Mouse (Mus musculus) thymus, postnatal 0 days (tissue): ENCODE results near the gene Acvr1c. TPM values are rescaled to one million over a fixed set of nuclear protein-coding genes. Genes with fewer than 3 reads are reported as not detected.

Source experiments
- DNase-seq: peaks from one replicate; pipeline ENCODE4 v3.0.0-alpha.2; 2015; ENCODE audit warnings: low spot score
- polyA plus RNA-seq: library from polyadenylated mRNA; unstranded; fragments of >200 nt; fragmentation: Nextera tagmentation; extraction: Ambion mirVana; gene quantifications from 2 replicates; pipeline ENCODE4 v1.2.1, GENCODE M21; 2015

The Acvr1c gene
- 0.34 and 0.40 TPM in 2 replicates for polyA plus RNA-seq

DNA sequence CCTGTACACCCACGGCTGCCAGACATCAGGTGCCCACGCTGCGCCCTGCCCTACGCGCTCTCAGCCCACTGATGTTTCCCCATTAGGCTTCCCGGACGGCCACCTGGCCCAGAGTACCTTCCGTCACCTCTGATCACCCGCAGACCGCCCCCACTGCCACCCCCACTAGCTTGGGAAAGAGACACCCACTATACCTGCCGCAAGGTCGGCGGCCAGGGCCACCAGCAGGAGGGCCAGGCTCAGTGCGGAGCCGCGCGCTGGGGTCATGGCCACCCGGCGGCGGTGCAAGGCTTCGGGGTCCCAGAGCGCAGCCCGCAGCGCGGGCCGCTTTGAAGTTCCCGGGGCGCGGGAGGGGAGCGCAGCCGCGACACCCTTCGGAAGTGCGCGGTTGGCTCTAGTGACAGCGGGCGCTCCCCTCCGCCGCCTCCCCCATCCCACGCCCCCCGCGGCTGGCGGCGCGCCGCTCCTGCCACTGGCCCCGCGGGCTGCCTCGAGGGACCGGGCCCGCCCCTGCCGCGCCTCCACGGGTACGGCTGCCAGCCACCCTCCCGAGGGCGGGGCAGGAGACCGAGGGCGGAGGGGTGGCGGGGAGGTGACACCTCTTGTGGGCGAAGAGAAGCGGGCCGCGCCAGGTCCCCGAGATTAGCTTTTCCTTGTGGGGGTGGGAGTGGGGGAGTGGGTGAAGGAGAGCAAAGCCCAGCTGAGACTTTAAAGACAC lies at the start of gene Acvr1c:
Acvr1c (minus strand) TSS at position 482 of the 718 bp plus-strand sequence.
- peak; percentile 56 for DNase-seq

DNA sequence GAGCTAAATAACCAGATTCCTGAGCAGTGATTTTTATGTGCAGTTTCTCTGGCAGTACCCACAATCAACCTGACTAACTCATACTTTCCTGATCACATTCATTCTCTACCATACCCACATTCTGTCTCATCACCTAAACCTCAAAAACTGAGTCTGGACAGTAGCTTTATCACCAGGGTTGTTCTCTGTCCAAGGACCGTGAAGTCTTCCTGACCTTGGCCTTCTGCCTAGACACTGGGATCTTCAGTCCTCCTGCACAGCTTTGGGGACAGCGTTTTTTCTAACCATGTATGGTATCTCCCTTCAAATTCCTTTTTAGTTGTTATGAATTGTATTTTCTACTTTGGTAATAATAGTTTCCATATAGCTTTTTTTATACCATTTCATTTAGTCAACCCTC lies 45.8 kb upstream of the Acvr1c start:
- DNase-seq: no peak

- no peak for DNase-seq
These were observed 30.9 kb upstream of the Acvr1c start for GRCm38 (mm10) chr2:58388601-58389000.

- DNase-seq: no peak
These were observed 22.3 kb upstream of the Acvr1c start for GRCm38 (mm10) chr2:58380020-58380419.

GRCm38 (mm10) chr2:58379475-58379874 lies 21.8 kb upstream of the Acvr1c start:
- no peak for DNase-seq

DNA sequence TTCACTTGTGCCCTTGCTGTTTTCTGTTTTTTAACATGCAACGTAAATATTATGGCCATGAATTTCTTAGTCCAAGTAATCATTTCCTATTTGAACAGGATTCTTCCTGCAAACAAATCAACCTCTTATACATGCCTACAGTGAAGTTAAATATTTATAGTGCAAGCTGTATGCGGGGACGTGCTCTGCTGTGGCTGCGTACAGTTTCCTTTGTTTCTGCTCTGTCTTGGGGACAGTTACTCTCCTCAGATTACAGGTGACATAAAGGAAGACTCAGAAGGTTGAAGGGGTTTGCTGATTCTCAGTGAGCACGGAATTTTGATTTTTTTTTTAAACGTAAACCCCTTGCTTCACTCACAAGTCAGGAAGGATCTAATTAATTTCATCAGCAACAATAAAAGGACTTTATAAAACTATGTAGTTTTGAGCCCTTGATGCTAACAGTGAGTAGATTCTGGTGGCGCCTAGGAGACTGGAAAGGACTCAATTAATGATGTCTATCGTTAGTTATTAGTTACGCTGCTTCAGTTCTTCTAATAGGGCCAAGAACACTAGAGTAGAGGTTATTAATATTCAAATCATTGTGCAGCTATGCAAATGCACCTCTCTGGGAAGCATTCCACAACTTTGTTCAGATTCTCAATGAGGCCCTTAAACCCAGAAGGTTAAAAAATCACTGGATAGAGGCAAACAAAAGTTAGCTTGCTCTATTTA lies 19.9 kb upstream of the Acvr1c start:
- DNase-seq: no peak

GRCm38 (mm10) chr2:58366196-58366595 lies 8.5 kb upstream of the Acvr1c start:
- DNase-seq: no peak

DNA sequence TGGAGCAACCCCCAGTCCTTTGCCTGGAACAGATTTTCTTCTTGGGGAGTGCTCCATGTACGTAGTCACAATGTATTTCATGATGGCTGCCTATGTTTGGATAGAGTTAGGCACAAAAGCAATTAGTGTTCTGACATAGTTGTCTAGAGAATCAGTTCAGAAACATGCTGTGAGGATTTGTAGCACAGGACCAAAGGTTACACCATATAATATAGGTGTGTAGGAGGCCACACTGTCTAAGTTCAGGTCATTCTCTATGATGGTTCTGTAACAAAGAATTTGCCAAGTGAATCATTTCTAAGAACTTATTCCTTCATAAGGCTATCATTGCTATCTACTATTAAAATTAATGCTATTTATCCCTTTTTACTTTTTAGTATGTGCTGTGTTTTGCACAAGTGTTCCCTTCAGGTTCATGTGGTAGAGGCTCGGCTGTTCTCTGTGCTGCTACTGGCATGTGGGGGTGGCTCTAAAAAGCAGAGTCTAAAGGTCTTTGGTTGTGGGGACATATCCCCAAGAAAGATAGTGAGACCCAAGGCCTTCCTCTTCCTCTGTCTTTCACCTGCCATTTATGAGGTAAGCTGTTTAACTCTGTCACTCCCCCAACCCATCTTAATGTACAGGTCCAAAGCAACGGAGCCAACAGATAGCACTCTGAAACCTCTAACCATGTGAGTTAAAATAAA lies 3.8 kb upstream of the Acvr1c start:
- no peak for DNase-seq

GRCm38 (mm10) chr2:58358132-58358460 lies 401 bp upstream of the Acvr1c start:
- no peak for DNase-seq

DNA sequence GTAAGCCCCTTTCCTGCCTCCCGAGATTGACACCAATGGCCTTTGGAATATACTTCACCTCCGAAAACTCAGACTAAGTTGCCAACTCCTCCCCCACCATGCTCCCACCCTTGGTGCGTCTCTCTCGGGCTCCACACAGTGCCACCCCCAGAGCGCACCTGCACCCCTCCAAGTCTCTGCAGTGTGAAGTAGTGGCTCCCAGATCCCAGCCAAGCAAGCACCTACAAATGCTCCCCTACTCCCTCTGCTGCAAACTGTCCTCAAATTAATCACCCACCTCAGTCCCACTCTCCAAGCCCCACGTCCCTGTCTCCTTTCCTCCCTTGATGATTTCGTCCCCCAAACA lies 654 bp downstream of the Acvr1c start:
- DNase-seq: peak; percentile 9

- no peak for DNase-seq
These were observed 3.3 kb downstream of the Acvr1c start for GRCm38 (mm10) chr2:58354389-58354788.

DNA sequence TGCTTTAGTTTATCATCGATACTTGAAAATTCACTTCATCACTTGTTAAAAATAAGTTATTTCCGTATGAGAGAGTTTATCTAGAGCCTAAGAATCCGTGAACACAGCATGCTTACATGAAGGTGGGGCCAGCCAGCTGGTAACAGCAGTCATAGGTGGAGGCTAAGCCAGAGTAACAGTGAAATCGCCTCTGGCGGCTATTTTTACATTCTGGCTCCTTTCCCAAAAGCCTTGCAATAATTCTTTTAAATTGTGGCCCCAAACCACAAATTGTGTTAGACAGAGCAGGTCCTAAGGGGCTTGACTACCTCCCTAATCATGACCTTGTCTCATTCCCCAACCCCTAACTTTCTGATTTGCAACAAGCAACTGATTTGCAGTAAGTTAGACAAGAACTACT lies 4.8 kb downstream of the Acvr1c start:
- no peak for DNase-seq

DNA sequence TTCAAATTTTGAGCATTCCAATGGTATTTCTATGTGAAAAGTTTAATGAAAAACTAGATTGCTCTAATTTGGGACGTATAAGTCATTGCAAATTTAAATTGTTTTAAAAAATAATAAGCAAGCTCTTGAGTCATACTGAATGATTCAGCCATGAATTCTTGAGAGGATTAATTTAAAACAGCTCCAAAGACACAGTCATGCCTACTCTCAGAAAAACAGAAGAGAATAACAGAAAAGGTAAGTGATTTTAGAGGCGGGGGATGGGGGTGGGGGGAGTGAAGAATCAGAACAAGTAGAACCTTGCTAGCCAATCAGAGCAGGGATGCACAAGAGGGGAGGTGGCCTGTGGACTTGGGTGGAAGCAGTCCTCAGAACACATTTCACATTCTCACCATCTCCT lies 7.0 kb downstream of the Acvr1c start:
- DNase-seq: no peak

- no peak for DNase-seq
These were observed 21.0 kb downstream of the Acvr1c start for GRCm38 (mm10) chr2:58336730-58337129.

GRCm38 (mm10) chr2:58329589-58329988 lies 28.1 kb downstream of the Acvr1c start:
- DNase-seq: no peak

- DNase-seq: peak; percentile 54
These were observed 33.4 kb downstream of the Acvr1c start for GRCm38 (mm10) chr2:58324118-58324901.

DNA sequence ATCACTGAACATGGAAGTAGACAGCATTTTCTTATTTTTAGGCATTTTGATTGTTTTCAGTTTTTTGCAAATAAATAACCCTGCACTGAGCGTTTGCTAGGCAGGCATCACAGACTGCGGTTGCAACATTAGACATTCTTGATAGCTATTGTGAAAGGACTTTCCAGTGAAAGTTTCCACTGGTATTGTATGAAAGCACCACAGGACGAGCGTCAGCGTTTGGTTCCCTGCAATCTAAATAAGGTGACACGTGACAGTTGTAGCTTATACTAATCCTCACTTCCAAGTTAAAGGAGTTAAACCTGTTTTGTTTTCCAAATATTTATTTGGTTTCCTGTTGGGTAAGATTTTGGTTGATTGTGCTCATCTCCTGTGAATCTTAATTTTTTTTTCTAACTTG lies 34.4 kb downstream of the Acvr1c start:
- no peak for DNase-seq

DNA sequence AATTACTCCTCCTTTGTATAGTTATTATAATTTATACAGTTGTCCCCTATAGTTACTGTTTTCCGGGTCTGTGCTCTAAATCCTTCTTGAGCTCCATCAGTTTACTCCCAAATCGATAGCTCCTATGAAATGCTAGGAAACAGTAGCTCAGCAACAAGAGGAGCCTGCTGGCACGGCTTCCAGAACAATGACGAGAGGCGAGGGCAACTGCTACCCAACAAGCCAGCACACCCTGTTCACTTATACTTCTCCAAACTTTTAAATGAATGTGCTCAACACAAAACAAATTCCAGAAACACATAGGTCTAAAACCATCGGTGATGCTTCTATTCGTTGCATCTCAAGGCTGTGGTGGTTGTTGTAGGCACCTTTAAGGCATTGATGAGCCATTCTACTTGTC lies 41.5 kb downstream of the Acvr1c start:
- DNase-seq: no peak

- no peak for DNase-seq
These were observed 48.0 kb downstream of the Acvr1c start for GRCm38 (mm10) chr2:58309695-58310094.

- DNase-seq: no peak
These were observed 53.2 kb downstream of the Acvr1c start for GRCm38 (mm10) chr2:58304450-58304849.

DNA sequence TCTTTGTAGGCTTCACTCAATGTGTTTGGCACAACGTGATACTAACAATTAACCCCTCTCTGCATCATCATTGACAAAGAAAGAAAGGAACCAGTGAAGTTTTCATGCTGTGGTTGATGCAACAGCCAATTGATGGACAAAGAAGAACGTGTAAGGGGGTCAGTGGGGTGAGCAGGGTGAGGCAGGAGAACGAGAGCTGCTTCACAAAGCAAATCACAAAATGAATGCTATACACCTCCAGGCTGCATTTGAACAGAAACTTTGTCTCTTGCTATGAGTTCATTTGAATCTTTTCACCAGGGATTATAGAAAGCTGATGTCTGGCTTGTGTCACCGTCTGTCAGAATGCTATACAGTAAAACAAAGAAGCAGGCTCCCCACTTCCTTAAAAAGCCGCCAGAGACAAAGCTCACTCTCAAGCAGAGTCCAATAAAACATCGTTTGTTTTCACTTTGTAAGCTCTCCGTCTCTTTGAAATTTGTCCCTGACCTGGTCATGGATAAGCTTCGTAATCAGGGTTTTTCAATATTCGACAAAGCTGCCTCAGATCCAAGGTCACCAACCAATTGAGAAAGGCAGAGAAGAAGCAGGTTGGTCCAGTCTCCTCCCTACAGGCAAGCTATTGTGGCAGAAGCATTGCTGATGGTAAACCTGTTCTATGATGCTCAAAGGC lies 67.8 kb downstream of the Acvr1c start:
- DNase-seq: no peak
